In genomic region chr16:31209911-31210310, GRCm38 (mm10) we compare ENCODE assay signal across 16 mouse cellular contexts. TPM values are rescaled to one million over a fixed set of nuclear protein-coding genes. Genes with fewer than 3 reads are reported as not detected.
DNase-seq lines count a peak whose midpoint lies in the region; ATAC-seq and TF ChIP-seq lines count a peak whose summit lies in the region.
"Had no signal": no experiment of that assay in that cellular context is flagged by ENCODE, and none has a peak within 500 bp of the region (broad histone marks: within the 10 kb centered on the region; RNA-seq: fewer than 3 reads in every experiment).

No protein-coding gene starts in this region.

- ATAC-seq in hematopoietic stem cell, adult 5-6 weeks (replicated peaks in 1 of 2; ENCODE audit: insufficient read depth in 1 of 2, low FRiP score in 2 of 2, low TSS enrichment in 1 of 2, low read depth in 1 of 2, poor library complexity in 2 of 2, severe bottlenecking in 2 of 2) = peak; percentile 91 to 94
- peak; percentile 78 for ATAC-seq in megakaryocyte-erythroid progenitor cell, adult 5-6 weeks (replicated peaks; ENCODE audit: low FRiP score, low TSS enrichment, poor library complexity, severe bottlenecking)
- ATAC-seq: hindbrain, postnatal 0 days; midbrain, embryonic 13.5 days; Patski had no signal

- no peak overlapping the region for H3K27ac ChIP-seq in kidney, adult 2 months (ENCODE audit: insufficient read depth, low read depth, low read length)
- no peak overlapping the region for H3K27ac ChIP-seq in layer of hippocampus, adult 2 months
- H3K27ac ChIP-seq: embryonic facial prominence, embryonic 10.5 days; forebrain, embryonic 10.5 days; hindbrain, postnatal 0 days; liver, embryonic 13.5 days; midbrain, embryonic 13.5 days had no signal

- DNase-seq in kidney, adult 2 months = peak; percentile 53
- DNase-seq in kidney, postnatal 10 days = no peak
- peak; percentile 53 for DNase-seq in CD4-positive, CD25-positive, alpha-beta regulatory T cell, adult 2 months (ENCODE audit: low read depth, low spot score)
- no peak for DNase-seq in gastrocnemius, adult 18-20 months (ENCODE audit: low spot score)
- DNase-seq in layer of hippocampus, adult 8-10 months (ENCODE audit: low spot score in 2 of 2) = no peak
- DNase-seq in layer of hippocampus, adult 2 months (ENCODE audit: low spot score in 2 of 2) = no peak
- DNase-seq: cerebellum, adult 11-12 months; liver, embryonic 13.5 days; right cerebral cortex, postnatal 4 days had no signal

- H3K4me1 ChIP-seq in kidney, adult 2 months (ENCODE audit: control insufficient read depth, insufficient read depth, low read length) = no peaks in the 10 kb centered on the region
- H3K4me1 ChIP-seq: forebrain, embryonic 10.5 days; midbrain, embryonic 13.5 days had no signal

- no peak for TF ChIP-seq CTCF in kidney, adult 2 months (conservative IDR thresholded peaks at IDR 0.05; ENCODE audit: insufficient read depth, insufficient read length, low read depth, low read length)
- TF ChIP-seq CTCF in layer of hippocampus, adult 2 months (conservative IDR thresholded peaks at IDR 0.05) = no peak

- no peak overlapping the region for H3K4me3 ChIP-seq in kidney, adult 2 months (ENCODE audit: insufficient read depth, low read depth, low read length)
- no peak overlapping the region for H3K4me3 ChIP-seq in layer of hippocampus, adult 2 months
- H3K4me3 ChIP-seq: embryonic facial prominence, embryonic 10.5 days; forebrain, embryonic 10.5 days; liver, embryonic 13.5 days; midbrain, embryonic 13.5 days had no signal

- no peaks in the 10 kb centered on the region for H3K36me3 ChIP-seq in kidney, adult 2 months (ENCODE audit: control insufficient read depth, insufficient read depth, low read length)
- H3K36me3 ChIP-seq: embryonic facial prominence, embryonic 10.5 days; forebrain, embryonic 10.5 days; liver, embryonic 13.5 days; midbrain, embryonic 13.5 days had no signal

- H3K27me3 ChIP-seq in kidney, adult 2 months (replicated peaks; ENCODE audit: control insufficient read depth, insufficient read depth, low read length) = no peaks in the 10 kb centered on the region
- H3K27me3 ChIP-seq: midbrain, embryonic 13.5 days; Patski had no signal

- no peak for TF ChIP-seq POLR2A in kidney, adult 2 months (IDR thresholded peaks at IDR 0.05; ENCODE audit: low read depth, low read length)

- 42% methylated on average over 5 of the region's 5 CpGs for WGBS in kidney, adult 2 months

RNA-seq across cellular contexts. Expression of gene Acap2, which starts 8.9 kb away (rescaled TPM):
- 7.7 and 8.6 TPM in 2 replicates for polyA plus RNA-seq in kidney, adult 2 months (2012; rRNA removed)
- 44.5 and 62.5 TPM in 2 replicates for total RNA-seq in hematopoietic stem cell, adult 5-6 weeks (2017)
- 9.6 and 16.2 TPM in 2 replicates for total RNA-seq in megakaryocyte-erythroid progenitor cell, adult 5-6 weeks (2014; fragmentation: Nextera tagmentation)
- total RNA-seq in megakaryocyte-erythroid progenitor cell, adult 5-6 weeks (2017) = 17.4 and 21.7 TPM in 2 replicates
- total RNA-seq in gastrocnemius, adult 18-20 months (2021) = 1 to 10 TPM; 6.9 to 9.3 TPM
- total RNA-seq in layer of hippocampus, adult 8-10 months (2022) = 100 to 1,000 TPM; 117 to 144 (median 132) TPM
- 100 to 1,000 TPM; 140 to 148 TPM for total RNA-seq in layer of hippocampus, adult 2 months (2021)

Comparison
In these comparisons a context has a peak if more than half of its experiments do, and no peak if none do; other contexts are left out.
1. DNase-seq: peak in kidney, adult 2 months (single experiment) and CD4-positive, CD25-positive, alpha-beta regulatory T cell, adult 2 months (single experiment); none in kidney, postnatal 10 days (single experiment), gastrocnemius, adult 18-20 months (single experiment), layer of hippocampus, adult 8-10 months (0 of 2) and layer of hippocampus, adult 2 months (0 of 2).